Mouse (Mus musculus) inflammation-experienced regulatory T-cells, adult 16 weeks (primary cell): ENCODE results near the gene Pla1a. TPM values are rescaled to one million over a fixed set of nuclear protein-coding genes. Genes with fewer than 3 reads are reported as not detected.

ENCODE experiments used
- polyA plus RNA-seq: library from polyadenylated mRNA; unstranded; fragments of 100-300 nt; shearing (Covaris generic); gene quantifications from one replicate; pipeline ENCODE4 v1.2.1, GENCODE M21; 2017

Pla1a gene
- not detected for polyA plus RNA-seq

DNA sequence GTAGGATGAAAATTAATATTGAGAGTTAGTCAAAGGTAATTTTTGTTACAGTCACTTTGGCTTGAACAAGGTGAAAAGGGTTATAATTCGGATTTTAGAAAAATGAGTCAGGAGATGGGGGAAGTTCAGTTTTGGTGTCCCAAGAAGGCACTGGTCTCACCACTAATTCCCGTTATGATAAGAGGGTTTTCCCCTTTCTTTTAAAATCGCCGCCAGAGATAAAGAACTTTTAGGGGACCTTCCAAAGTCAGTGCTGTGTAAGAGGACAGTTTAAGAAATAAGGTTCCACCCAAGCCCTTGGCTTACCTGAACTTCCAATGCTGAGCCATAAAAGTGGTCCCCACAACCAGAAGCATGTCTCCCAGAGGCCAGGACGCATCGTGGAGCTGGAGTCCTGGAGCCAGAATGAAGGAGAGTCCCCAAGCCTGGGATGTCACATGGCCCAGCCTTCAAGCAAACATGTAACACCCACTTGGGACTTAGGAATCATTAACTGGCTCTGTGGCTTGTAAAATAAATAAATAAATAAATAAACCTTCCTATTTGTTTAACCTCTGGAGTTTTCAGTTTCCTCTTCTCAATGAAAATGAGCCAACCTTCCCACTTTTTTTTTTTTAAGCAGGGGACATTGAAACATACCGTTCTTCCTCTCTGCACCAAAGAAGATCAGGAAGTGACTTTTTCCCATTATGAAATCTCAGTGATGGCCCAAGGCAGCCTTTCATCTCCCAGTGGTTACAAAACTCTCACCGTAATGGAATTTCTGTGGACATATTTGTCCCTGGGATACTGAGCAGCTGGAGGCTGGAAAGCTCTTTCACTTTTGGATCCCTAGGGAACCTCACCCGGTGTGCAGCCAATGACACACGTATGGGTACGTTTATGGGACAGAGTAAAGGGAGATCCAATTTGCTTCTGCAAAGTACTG lies at the start of gene Pla1a:
Gene Pla1a, minus strand, starts transcription at position 648 of the 928 bp plus-strand sequence.

DNA sequence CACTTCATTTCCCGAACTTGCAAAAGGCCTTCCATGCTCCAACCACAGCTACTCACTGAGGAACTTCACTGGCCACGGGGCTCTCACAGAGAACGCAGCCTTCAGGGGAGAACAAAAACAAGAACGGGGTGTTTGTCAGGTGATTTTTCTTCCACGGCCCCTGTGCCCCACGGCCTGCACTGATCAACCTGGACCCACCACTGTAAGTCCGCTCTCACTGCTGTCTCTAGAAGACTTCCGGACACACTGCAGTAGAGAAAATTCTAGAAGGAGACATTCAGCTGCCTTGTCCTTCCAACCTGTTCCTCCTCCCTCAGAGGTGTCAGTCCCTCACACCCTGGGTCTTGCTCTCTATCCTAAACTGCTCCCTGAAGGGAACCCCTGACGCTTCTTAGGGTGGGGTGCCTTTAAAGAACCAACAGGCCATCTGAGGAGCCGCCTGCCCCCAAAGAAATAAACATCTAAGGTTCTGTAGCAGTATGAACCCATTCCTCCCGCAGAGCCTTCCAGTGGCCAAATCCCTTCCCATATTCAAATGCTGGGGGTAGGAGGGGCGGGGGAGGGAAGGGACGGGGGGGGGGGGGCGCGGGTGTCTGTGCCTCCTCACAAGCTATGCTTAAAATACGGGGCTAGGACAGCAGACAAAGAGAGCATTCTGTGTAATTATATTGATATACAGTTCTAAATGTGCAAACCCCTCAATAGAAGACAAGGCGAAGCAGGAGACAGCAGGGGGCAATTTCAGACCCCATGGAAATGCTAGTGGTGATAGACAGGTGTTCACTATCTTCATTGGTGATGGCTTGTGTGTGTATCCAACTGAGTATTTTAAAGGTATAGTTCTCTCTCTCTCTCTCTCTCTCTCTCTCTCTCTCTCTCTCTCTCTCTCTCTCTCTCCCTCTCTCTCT lies 22.8 kb upstream of the Pla1a start, which contains the start of gene Cd80:
Gene Cd80, plus strand, starts transcription at position 51 of the 908 bp plus-strand sequence.

DNA sequence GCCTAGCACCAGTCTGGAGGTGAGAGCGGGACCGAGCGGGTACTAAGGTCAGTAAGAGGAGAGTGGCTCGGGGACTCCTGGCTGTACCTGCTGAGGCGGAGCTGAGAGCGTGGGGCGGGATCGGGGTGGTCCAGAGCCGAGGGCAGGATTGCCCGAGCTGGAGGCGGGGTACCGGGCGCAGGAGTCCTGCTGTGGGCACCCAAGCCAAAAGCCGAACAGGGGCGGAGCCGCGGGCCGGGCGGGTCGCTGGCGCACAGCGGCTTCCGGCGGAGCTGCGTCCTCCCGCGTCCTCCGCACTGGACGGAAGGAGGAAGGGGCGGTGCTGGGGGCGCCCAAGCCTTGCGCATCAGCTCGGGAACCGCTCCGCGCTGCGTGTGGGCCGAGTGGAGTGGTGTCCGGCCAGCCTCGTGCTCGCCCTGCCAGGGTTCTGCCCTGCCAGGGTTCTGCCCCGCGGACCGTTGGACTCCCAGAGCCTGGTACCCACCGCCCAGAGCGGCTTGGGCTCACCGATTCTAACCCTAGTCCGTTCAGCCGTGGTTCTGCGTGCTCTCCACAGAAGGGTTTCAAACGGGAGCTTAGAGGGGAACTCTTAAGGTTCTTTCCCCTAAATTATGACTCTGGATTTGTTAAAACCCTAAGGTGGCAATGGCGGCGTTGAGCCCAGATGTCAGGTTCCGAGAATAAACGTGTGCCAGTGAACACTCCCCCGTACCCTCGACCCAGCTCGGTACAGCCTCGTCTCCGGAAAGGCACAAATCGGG lies 19.7 kb upstream of the Pla1a start, which contains the start of gene Adprh:
Gene Adprh, minus strand, starts transcription at position 262 of the 761 bp plus-strand sequence.

DNA sequence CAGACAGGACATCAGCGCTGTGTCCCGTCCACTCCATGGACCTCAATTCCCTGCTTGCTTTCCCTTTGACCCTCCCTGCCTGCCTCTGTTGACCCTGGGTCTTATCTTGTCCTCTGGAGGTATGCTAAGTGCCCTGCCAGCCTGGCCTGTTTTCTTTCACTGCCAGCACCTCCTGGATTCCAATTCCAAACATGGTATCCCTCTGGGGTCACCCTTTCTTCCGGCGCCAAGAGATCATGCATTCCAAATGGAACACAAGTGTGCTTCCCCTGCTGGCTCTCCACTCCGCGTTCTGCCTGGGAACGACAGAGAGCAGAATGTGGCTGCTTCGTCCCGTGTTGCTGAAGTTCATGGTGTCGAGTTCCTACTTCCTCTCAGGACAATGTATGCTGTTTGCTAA lies 71.0 kb downstream of the Pla1a start, which contains the start of gene Popdc2:
Gene Popdc2, plus strand, starts transcription at position 277 of the 400 bp plus-strand sequence.

DNA sequence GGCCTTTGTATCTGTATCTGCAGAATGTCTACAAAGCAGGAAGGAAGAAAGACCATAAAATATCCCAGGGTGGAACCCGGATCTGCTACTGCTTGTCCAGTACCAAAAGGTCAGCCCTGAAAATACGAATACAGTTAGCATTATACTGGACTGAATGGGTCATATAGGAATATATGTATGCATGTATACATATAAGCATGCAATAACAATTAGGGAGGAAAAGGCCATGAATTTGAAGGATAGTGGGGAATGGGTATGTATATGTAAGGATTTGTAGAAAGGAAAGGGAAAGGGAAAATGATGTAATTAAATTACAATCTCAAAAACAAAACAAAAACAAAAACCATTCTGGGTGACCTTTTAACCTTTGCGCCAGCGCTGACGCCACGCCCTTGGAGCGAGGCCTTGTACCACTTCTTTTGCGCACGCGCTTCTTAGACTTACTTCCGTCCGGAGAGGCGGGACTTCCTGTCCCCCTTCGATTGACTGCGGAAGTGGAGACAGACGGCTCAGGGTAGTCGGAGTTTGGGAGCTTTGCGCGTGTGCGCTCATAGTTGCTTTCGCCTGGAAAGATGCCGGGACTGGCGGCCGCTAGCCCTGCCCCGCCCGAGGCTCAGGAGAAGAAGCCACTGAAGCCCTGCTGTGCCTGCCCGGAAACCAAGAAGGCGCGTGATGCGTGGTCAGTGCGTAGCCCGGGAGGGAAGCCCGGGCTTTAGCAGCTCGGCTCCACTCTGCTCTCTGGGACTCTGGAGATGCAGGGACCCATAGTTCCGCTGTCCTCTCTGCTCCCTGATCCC lies 86.2 kb downstream of the Pla1a start, which contains the start of the genes Cox17 and Gm21987:
Gene Cox17, plus strand, starts transcription at position 463 of the 797 bp plus-strand sequence.
Gene Gm21987, plus strand, starts transcription at position 512 of the 797 bp plus-strand sequence.

Other genes with a start within 250 kb of the Pla1a start
- not detected for gene Nr1i2, start 138.3 kb downstream of the Pla1a start, polyA plus RNA-seq
- gene Maats1, start 91.0 kb downstream of the Pla1a start, polyA plus RNA-seq: not detected
- gene Cox17, start 86.2 kb downstream of the Pla1a start, polyA plus RNA-seq: 201 TPM
- gene Gm21987, start 86.1 kb downstream of the Pla1a start, polyA plus RNA-seq: not detected
- 1.1 TPM for gene Popdc2, start 70.9 kb downstream of the Pla1a start, polyA plus RNA-seq
- 132 TPM for gene Adprh, start 19.6 kb upstream of the Pla1a start, polyA plus RNA-seq
- 3.9 TPM for gene Cd80, start 22.4 kb upstream of the Pla1a start, polyA plus RNA-seq
- 10.8 TPM for gene Timmdc1, start 89.5 kb upstream of the Pla1a start, polyA plus RNA-seq
- 61.5 TPM for gene Poglut1, start 117.1 kb upstream of the Pla1a start, polyA plus RNA-seq
- gene Tmem39a, start 125.6 kb upstream of the Pla1a start, polyA plus RNA-seq: 53.7 TPM